Mouse (Mus musculus) liver, postnatal 0 days (tissue): ENCODE results near the gene Abhd15. TPM values are rescaled to one million over a fixed set of nuclear protein-coding genes. Genes with fewer than 3 reads are reported as not detected.

Experiments used
- ATAC-seq: fragments of 200-750 bp; cut with Nextera tagmentation; 2 replicates; pipeline ENCODE4 v1.8.0; 2017; ENCODE audit warnings: mild to moderate bottlenecking, moderate library complexity
- DNase-seq: peaks from one replicate; pipeline ENCODE4 v3.0.0-alpha.2; 2016
- H3K27ac ChIP-seq: fragments of 300-500 bp; sonication (generic); 2 replicates; pipeline ENCODE4 v1.5.1; 2014; ENCODE audit warnings: antibody characterized with exemption, moderate library complexity, mild to moderate bottlenecking, low read depth
- H3K27me3 ChIP-seq: fragments of 300-500 bp; sonication (generic); 2 replicates; pipeline ENCODE4 v1.6.1; 2014; ENCODE audit warnings: low read length, control low read depth, mixed read lengths; ENCODE audit not compliant: insufficient read depth
- H3K36me3 ChIP-seq: fragments of 300-500 bp; sonication (generic); replicated peaks from 2 replicates; pipeline ENCODE4 v1.6.1; 2014; ENCODE audit warnings: mild to moderate bottlenecking, control low read depth, low read length, moderate library complexity, mixed read lengths; ENCODE audit not compliant: insufficient read depth
- H3K4me1 ChIP-seq: fragments of 300-500 bp; sonication (generic); 2 replicates; pipeline ENCODE4 v1.6.1; 2014; ENCODE audit warnings: antibody characterized with exemption, mild to moderate bottlenecking, control low read depth; ENCODE audit not compliant: insufficient read depth
- H3K4me2 ChIP-seq: fragments of 300-500 bp; sonication (generic); 2 replicates; pipeline ENCODE4 v1.6.1; 2014; ENCODE audit warnings: low read depth, mild to moderate bottlenecking, low read length, moderate library complexity, mixed read lengths
- H3K4me3 ChIP-seq: fragments of 300-500 bp; sonication (generic); 2 replicates; pipeline ENCODE4 v1.5.1; 2014; ENCODE audit warnings: low read depth, low read length
- H3K9ac ChIP-seq: fragments of 300-500 bp; sonication (generic); replicated peaks from 2 replicates; pipeline ENCODE4 v1.6.1; 2014; ENCODE audit warnings: mild to moderate bottlenecking, moderate library complexity
- H3K9me3 ChIP-seq: fragments of 300-500 bp; sonication (generic); 2 replicates; pipeline ENCODE4 v1.6.1; 2016; ENCODE audit warnings: mild to moderate bottlenecking, control low read depth, low read length, mixed read lengths
- CTCF ChIP-seq: sonication (generic); IDR thresholded peaks from 2 replicates; pipeline ENCODE4 v1.5.1; 2016; ENCODE audit warnings: antibody characterized with exemption, low read depth
- EP300 ChIP-seq: IDR thresholded peaks from 2 replicates; pipeline ENCODE4 v1.6.1; 2016; ENCODE audit warnings: antibody characterized with exemption, low read depth, mild to moderate bottlenecking
- WGBS: fragments of 180-500 bp; shearing (Covaris S2); extraction: QIAGEN DNeasy Blood & Tissue Kit; methylation state at CpG from one replicate; pipeline ENCODE4 v1.1.7; 2014; ENCODE audit not compliant: insufficient replicate concordance; 5-methylcytosine and 5-hydroxymethylcytosine counted together
- polyA plus RNA-seq: library from polyadenylated mRNA; unstranded; fragments of >200 nt; fragmentation: Nextera tagmentation; extraction: Ambion mirVana; gene quantifications from 2 replicates; pipeline ENCODE4 v1.2.1, GENCODE M21; 2015

Abhd15 gene
- polyA plus RNA-seq, 1 experiment from 2014 or later: 16.2 TPM

DNA sequence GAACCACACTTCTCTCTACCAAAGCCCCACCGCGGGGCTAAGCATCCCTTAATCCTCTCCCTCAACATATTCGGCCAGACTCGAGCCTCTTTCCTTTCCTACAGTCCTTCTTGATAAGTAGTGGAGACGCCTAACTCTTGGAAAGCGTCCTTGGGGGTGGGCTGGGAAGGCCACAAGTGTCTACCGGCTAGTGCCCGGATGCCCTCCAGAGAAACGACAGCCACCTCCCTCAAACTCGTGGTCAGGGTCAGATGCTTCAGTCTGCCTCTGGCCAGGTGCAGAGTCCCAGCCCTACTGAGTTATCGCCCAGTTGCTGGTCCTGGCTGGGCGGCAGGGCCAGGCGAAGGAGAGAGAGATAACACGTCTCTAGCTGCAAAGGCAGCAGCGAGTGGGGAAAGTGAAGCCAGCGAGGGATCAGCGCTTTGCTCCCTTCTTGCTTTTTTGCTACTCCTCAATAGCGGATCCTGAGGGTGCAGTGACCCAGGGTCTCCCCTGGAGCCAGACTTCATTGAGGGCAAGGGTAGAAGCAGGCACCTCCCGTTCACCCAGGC lies 565 bp upstream of the Abhd15 start:
- ATAC-seq: peak; percentile 6
- H3K27me3 ChIP-seq: peaks cover 18% of the 10 kb centered on the region

DNA sequence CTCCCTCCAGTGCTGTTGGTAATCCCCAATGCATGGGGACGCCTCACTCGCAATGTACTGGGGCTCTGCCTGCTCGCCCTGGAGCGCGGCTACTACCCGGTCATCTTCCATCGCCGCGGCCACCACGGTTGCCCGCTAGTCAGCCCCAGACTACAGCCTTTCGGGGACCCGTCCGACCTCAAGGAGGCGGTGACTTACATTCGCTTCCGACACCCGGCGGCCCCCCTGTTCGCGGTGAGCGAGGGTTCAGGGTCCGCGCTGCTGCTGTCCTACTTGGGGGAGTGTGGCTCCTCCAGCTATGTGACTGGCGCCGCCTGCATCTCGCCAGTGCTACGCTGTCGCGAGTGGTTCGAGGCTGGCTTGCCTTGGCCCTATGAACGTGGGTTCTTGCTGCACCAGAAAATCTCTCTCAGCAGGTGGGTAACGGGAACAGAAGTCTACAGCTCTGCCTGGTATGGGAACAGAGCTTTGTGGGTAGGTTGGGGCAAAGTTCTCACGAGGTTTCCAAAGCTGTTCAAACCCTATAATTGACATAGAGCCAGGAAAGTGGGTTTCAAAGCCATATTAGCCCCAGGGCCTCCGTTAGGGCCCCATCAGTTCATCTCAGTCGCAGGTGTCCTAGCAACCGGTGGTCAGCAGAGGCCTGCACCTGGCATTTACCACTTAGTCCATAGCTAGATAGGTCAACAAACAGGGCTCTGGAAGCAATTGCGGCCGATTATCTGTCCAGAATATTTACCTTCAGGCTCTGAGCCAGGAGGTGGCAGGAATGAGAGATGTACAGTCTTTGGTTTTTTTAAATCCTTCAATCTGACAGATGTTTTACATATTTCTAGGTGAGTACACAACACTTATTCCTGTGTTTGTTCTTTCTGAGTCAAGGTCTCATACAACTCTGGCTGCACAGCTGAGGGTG lies 974 bp downstream of the Abhd15 start, which contains the start of gene Trp53i13:
Trp53i13 (minus strand) TSS at position 344 of the 916 bp plus-strand sequence.
- peak within 1 kb of the TSS; percentile 60 for H3K4me3 ChIP-seq
- TF ChIP-seq CTCF (no peak), EP300 (no peak)
- DNase-seq (peak; percentile 62), ATAC-seq (no peak)
- H3K27me3 ChIP-seq: peaks cover 18% of the 10 kb centered on the region
- H3K4me2 ChIP-seq: peak within 1 kb of the TSS; percentile 82
- no peaks in the 10 kb centered on the region for H3K36me3 ChIP-seq
- WGBS: 9% methylated on average over 39 of the region's 39 CpGs
- H3K9me3 ChIP-seq: no peaks in the 10 kb centered on the region
- H3K27ac ChIP-seq: peak within 1 kb of the TSS; percentile 94
- H3K4me1 ChIP-seq: peaks cover 56% of the 10 kb centered on the region
- peak within 1 kb of the TSS; percentile 68 for H3K9ac ChIP-seq

More for the DNA sequence above, 565 bp upstream of the Abhd15 start:
- peak overlapping the region; percentile 60 for H3K4me3 ChIP-seq
- H3K36me3 ChIP-seq: no peaks in the 10 kb centered on the region
- 6% methylated on average over 18 of the region's 19 CpGs for WGBS
- H3K9ac ChIP-seq: peak overlapping the region; percentile 68
- H3K4me2 ChIP-seq: peak overlapping the region; percentile 82
- H3K4me1 ChIP-seq: peaks cover 53% of the 10 kb centered on the region
- H3K9me3 ChIP-seq: no peaks in the 10 kb centered on the region
- no peak for TF ChIP-seq CTCF
- TF ChIP-seq EP300: no peak
- peak; percentile 60 for DNase-seq
- peak overlapping the region; percentile 94 for H3K27ac ChIP-seq

DNA sequence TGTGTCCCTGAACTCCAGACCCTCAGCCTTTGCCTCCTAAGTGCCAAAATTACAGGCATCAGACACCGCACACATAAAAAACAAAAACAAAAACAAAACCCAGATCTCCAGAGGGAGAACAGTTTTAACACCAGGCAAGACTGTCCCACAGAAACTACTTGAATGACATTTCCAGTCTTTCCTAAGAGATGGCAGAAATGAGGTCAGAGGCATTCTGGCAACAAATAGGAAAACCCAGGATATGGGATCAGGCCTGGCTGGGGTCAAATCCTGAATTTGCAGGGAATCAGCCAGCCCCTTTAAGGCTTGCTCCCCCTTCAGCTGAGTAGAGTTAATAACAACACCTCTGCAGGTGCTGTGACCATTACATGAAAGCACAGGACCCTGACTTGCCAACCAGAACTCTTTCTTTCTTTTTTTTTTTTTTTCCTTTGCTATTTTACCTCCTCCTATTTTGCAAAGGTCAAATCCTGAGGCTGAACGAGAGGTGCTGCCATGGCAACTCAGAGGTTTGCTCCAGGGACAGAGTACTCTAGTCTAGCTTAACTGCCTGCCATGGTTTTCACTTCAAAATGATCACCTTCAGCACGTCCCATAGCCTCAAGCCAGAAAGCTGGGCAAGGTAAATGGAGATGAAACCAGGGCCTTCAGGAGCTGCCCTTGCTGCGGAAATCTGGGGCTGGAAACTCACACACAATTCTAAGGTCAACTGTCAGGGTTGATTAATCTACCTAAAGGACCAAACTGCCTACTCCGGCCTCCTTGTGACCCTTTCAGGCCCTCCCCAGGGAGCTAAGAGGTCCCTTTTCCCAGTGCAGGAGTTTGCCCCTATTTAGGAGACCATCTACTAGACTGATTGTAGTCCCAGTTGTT lies 1.9 kb downstream of the Abhd15 start:
- H3K27ac ChIP-seq: no peak overlapping the region
- H3K27me3 ChIP-seq: peaks cover 18% of the 10 kb centered on the region
- ATAC-seq: no peak
- H3K9ac ChIP-seq: no peak overlapping the region
- H3K36me3 ChIP-seq: no peaks in the 10 kb centered on the region
- DNase-seq: no peak
- 72% methylated on average over 5 of the region's 5 CpGs for WGBS
- H3K4me1 ChIP-seq: peaks cover 58% of the 10 kb centered on the region
- H3K4me2 ChIP-seq: peak overlapping the region; percentile 82
- no peak for TF ChIP-seq CTCF
- no peak for TF ChIP-seq EP300
- H3K9me3 ChIP-seq: no peaks in the 10 kb centered on the region
- H3K4me3 ChIP-seq: peak overlapping the region; percentile 60; the same call in 1 of the 2 replicates

DNA sequence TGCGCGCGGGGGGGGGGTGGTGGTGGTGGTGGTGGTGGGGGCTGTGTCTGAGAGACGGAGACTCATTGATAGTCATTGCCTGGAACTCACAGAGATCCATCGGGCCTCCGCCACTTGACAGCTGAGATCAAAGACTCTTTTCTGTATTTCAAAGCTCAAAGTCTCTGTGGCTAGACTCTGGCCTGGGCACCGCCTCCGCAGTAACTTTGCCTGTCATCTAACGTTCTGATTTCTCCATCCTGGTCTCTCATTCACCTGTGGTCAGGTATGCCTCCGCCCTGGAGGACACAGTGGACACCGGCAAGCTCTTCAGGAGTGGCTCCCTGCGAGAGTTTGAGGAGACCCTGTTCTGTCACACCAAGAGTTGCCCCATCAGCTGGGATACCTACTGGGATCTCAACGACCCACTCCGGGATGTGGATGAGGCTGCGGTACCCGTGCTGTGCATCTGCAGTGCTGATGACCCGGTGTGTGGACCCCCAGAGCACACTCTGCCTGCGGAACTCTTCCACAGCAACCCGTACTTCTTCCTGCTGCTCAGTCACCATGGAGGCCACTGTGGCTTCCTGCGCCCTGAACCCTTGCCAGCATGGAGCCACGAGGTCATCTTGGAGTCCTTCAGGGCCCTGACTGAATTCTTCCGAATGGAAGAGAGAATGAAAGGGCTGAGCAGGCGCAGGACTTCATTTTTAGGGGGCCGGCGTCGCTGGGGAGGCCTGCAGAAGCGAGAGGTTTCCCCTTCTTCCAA lies 3.3 kb downstream of the Abhd15 start:
- H3K36me3 ChIP-seq: no peaks in the 10 kb centered on the region
- peaks cover 51% of the 10 kb centered on the region for H3K4me1 ChIP-seq
- peak overlapping the region; percentile 9; the same call in 1 of the 2 replicates for H3K4me2 ChIP-seq
- H3K9me3 ChIP-seq: no peaks in the 10 kb centered on the region
- WGBS: 51% methylated on average over 26 of the region's 27 CpGs
- DNase-seq (peak; percentile 18), ATAC-seq (no peak)
- peaks cover 18% of the 10 kb centered on the region for H3K27me3 ChIP-seq
- TF ChIP-seq EP300 (no peak), CTCF (no peak)
- no peak overlapping the region for H3K4me3 ChIP-seq
- peak overlapping the region; percentile 86 for H3K27ac ChIP-seq
- H3K9ac ChIP-seq: peak overlapping the region; percentile 9; the same call in 1 of the 2 replicates

DNA sequence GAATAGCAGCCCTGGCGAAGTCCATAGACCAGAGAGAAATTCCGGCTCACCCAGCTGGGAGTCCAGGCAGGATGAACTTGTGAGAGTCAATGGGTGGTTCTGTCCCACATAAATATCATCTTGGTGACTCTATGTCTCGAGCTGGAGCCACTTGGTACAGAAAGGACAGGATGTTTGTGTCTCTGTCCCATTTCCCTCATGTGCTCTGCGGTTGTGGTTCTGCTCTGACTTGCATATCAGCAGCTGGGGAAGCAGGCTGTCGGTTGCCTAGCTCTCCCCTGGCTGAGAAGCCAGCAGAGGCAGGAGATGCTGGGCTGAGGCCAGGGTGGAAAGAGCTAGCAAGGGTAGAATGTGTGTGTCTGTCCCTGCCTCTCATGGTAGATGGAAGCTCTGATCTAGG lies 4.1 kb downstream of the Abhd15 start, which contains the start of gene Gm10392:
Gm10392 (minus strand) TSS at position 156 of the 400 bp plus-strand sequence.
- Histone ChIP-seq H3K4me3 (no peak within 1 kb of the TSS), H3K27ac (peak within 1 kb of the TSS; percentile 86), H3K36me3 (no peaks in the 10 kb centered on the region), H3K9ac (peak within 1 kb of the TSS; percentile 9; the same call in 1 of the 2 replicates), H3K27me3 (peaks cover 18% of the 10 kb centered on the region), H3K9me3 (no peaks in the 10 kb centered on the region), H3K4me1 (peaks cover 44% of the 10 kb centered on the region), H3K4me2 (peak within 1 kb of the TSS; percentile 9; the same call in 1 of the 2 replicates)
- 21% methylated on average over 5 of the region's 5 CpGs for WGBS
- ATAC-seq (no peak), DNase-seq (peak; percentile 54)
- no peak for TF ChIP-seq EP300
- TF ChIP-seq CTCF: no peak
